Mouse (Mus musculus): ENCODE measurements around the gene Cabp4.

Gene Cabp4

DNA sequence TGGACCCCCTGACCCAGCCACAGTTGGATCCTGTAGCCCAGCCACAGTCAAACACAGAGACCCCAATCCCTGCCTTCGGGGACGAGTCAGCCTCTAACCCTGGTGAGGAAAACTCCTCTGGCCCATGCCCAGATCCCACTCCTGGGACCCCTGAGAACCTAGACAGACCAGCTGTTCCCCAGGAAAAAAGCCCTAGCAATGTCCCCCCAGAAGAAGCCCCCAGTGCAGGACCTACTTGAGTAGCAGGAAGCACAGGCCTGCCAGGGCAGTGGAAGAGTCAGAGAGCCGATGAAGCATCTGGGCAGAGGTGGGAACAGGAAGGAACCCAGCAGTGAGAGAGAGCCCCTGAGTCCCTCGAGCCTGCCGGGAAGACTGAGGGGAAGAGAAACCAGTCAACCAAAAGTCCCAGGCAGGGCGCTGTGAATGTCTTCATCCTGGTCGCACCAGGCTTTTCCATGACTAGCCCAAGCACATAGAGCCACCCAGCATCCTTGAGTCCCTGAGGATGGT lies at the start of gene Cabp4:
TSS of gene Cabp4 (minus strand) at position 275 of the 510 bp plus-strand sequence.
- no peak for DNase-seq (ENCODE audit: low read depth, low spot score)

DNA sequence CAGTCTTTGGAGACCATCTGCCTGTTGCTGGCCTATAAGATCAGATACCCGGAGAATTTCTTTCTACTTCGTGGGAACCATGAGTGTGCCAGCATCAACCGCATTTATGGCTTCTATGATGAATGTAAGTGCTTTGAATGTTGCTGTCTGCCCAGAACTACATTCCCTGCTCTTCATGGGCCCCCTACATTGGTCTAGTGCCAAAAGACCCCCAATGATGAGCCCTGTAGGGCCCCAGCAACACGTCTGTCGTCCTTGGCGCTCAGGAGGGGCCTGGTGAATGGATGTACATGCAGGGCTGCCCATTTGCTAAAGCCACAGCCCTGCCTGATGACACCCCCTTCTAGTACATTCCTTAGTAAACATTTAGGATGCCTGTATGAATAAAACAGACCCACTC lies 49.3 kb upstream of the Cabp4 start:
- no peak for DNase-seq (ENCODE audit: low read depth, low spot score)

DNA sequence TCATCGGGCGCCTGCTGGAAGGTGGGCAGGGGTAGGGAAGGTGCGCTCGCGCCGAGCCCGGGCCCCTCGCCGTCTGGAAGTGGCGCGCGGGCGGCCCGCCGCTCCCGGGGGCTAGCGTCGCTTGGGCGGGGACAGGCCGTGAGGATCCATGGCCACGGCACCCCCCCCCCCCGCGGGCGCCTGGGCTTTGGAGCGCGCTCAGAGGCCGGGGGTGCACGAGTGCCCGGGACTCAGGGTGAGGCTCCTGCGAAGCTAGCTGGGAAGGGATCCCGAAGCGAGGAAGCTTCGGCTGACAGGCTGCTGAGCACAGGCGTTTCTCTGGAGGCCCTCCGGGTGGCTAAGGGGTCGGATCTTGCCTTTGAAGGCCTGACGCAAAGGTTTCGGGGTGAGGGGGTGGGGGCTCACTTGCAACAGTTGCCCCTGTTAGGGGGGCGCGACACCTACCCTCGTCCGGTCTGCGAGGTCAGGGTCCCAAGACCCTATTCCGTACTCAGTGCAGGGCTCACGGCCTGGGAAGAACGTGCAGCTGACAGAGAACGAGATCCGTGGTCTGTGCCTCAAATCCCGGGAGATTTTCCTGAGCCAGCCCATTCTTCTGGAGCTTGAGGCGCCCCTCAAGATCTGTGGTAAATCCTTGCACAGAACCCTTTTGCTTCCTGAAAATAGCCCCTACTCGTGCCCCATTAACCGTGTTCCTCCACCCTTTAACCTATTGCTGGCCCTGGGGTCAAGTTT lies 48.6 kb upstream of the Cabp4 start:
- DNase-seq (ENCODE audit: low read depth, low spot score): no peak

DNA sequence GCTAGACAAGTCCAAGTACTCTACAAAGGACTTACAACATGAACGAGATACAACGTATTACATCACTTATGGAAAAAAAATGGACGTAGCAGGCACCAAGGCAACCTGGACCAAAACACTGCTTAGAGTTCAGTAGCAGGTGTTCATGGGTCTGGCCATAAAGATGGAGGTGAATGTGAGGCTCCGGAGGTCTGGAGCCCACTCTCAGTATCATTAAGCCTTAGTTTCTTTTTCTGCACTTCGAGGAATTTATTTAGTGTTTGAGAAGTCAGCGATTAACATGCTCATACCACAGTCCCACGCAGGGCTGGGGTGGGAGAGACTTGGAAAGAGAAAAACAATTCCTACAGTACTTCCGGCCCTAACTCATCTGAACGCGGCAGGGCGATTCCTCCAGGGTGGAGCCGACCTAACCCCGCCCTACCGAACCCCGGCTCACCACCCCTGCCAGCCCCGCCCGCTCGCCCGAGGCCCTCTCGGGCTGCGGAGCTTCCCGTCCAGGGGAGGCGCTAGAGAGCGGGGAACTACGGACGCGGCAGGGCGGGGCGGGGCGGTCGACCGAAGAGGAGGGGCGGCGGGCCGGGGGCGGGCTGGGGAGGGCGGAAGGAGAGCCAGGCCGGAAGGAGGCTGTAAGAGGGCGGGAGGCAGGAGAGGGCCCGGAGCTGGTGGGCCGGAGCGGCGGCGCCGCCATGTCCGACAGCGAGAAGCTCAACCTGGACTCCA lies 47.9 kb upstream of the Cabp4 start, which contains the start of gene Ppp1ca:
TSS of gene Ppp1ca (plus strand) at position 538 of the 723 bp plus-strand sequence.
- peak; percentile 97 for DNase-seq (ENCODE audit: low read depth, low spot score)

DNA sequence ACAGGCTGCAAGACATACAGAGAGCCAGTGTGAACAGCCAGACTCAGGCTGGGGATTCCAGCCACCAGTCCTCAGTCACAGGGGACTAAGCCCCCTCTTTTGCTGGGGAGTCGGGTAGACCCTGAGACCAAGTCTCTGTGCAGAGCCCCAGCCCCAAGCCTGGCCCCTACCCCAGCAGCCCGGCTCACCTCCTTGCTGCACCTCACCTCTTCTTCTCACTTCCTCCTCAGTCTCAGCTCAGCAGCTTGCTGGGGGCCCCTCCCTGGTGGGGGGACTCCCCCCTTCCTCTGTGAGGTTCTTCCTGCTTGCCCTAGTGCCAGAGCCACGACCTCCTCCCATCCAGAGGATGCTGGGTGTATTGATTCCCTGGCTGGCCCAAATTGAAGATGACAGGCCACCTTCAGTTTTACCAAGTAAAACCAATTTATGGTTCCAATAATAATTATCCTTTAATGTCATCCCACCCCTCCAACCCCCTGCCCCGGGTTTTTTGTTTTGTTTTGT lies 47.0 kb upstream of the Cabp4 start, which contains the start of gene Tbc1d10c:
TSS of gene Tbc1d10c (minus strand) at position 454 of the 504 bp plus-strand sequence.
- no peak for DNase-seq (ENCODE audit: low read depth, low spot score)

DNA sequence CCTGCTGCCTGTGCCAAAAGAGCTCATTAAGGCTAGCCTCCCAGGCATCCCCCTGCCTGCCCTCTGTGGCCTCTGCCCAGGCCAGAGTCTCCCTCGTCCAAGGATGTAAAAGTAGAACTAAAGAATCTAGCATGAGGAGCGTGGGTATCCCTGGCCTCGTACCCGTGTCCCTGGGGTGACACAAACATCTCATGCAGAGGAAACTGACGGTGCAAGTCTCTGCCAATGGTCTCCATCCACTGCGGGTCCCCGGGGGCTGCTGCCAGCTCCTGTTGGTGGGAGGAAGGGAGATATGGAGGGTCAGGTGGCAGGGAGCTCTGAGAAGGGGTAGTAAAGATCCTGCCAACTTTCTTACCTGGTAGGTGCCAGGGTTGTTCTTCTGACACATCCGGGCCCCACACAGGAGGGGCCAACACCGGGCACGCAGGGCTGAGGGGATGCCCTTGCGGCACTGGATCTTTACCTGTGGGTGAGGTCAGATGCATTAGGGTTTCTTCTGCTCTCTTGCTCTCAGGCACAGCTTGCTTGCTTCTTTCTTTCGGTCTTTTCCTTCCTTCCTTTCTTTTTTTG lies 45.3 kb upstream of the Cabp4 start:
- no peak for DNase-seq (ENCODE audit: low read depth, low spot score)

DNA sequence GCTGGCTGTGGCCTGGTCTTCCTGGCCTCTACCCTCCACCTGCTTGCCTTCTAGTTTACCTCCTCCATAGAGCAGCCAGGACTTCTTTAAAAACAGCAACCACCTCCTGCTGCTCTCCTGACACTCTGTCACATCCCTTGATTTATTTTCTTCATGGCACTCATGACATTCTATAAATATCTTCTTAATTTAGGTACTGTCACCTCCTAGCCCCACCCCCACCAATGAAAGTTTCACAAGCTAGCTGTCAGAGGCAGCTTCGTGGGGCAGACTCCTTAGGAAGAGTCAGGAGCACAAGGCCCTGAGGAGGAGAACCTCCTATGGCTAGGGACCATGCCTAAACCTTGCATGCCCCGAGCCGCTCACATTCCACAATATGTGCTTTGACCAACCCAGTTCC lies 43.5 kb upstream of the Cabp4 start:
- DNase-seq (ENCODE audit: low read depth, low spot score): no peak

DNA sequence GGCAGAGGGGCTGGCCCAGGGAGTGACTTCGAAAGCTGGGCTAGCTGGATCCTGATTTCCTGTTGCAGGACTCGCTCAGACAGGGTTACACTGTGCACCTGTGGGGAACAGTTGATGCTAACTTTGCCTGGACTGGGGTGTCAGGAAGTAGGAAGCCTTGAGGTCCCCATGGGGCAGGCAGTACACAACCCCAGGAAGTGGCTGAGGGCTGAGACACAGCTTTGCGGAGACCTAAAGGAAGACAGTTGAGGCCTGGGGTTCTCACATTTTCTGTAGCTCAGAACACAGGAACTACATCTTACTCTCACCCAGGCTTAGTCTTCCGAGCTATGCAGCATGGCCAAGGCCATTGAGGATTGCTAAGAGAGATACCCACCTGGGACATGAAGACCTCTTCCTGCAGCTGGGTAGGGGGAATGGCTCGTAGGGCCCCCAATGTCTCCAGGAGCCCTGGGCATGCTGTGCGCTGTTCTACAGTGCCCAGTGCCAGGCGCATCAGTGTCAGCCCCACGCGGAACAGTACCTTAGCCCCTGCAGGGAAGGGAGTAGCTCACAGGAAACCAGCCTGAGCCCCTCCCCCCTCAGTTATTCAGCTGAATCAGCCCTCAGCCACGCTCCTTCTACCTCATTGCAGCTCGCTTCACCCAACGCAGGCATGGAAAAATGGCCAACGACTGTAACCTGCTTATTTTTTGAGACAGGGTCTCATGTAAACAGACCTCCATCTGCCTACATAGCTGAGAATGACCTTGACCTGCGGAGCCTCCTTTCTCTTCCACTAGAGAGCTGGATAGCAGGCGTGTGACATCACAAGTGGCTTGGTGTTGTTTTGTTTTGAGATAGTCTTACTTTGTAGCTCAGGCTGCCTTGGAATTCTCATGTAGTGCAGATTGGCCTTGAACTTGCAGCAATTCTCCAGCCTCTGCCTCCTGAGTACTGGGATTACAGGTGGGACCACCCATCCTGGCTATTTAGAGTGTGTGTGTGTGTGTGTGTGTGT lies 41.4 kb upstream of the Cabp4 start:
- peak; percentile 61 for DNase-seq (ENCODE audit: low read depth, low spot score)

DNA sequence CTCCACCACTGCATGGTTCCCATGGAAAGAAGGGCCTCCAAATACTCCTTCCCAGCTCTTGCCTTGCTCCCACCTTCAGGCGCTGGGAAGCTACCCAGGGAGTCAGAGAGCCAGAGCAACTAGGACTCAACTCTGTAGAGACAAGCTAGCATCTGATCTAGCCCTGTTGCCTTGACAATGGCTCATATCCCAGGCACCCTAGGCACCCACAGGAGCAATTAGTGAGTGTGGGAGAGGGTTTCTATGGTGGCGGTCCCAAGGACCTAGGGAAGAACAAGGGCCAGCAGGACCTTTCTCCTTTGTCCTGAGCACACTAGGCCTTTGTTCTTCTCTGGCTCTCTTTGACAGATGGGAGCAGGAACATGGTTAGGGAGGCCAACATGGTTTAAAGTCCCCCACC lies 39.9 kb upstream of the Cabp4 start:
- DNase-seq (ENCODE audit: low read depth, low spot score): no peak

DNA sequence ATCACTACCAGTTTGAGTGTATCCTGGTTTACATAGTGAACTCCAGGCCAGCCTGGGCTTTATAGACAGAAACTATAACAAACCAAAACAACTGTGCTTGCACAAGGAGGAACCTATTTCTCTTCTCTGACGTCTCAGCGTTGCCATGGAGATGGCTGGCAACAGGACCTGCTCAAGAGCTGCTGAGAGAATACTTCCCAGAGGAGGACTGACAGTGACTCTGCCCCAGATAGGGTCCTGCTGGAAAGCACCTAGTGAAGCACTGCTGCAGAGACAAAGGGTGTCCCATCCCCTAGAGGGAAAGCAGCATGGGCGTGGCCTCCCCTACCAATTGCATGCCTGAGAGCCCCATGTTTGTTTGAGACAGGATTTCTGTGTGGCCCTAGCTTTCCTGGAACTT lies 38.1 kb upstream of the Cabp4 start:
- peak; percentile 71 for DNase-seq (ENCODE audit: low read depth, low spot score)

DNA sequence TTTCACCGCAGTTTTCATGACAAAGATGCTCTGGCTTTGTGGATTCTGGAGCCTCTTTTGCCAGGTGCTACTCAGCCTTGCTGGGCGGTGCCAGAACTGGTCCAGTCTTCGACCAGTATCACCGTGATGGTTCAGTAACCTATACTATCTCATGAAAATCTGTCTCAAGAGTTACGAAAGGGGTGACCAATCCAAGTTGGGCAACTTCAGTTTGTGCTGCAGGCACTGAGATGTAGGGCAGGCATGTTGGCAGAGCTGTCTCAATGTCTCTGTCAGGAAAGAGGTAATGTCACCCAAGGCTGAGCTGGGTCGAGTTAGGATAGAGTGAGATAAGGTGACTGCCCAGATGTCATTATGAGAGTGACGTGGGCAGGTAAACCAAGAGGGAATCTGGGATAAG lies 36.6 kb upstream of the Cabp4 start:
- DNase-seq (ENCODE audit: low read depth, low spot score): no peak

DNA sequence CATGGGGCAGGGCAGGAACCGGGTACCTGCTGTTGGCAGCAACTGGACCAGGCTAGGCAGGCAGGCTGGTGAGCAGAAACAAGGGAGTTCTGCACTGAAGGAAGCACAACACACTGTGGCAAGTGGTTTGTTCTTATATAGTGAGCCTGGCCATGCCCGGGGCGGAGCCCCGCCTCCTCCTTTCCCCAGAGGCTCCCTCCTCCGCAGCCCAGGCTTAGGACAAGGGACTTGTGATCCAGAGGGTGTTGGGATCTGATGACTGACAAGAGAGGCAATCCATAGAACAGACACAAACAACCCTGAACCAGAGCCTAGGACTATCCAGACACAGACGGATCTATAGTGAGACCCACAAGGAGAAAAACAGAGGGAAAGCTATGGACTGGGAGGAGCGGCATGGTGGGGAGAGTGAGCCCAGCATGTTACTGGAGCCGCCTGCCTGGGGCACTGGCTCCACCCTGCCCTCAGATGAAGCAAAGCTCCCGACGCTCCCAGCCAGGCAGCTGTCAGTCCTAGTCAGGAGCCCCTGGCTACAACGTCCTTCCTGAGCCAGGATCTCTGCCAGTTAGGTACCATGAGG lies 31.6 kb upstream of the Cabp4 start, which contains the start of gene Carns1:
TSS of gene Carns1 (minus strand) at position 112 of the 580 bp plus-strand sequence.
- peak; percentile 57 for DNase-seq (ENCODE audit: low read depth, low spot score)

DNA sequence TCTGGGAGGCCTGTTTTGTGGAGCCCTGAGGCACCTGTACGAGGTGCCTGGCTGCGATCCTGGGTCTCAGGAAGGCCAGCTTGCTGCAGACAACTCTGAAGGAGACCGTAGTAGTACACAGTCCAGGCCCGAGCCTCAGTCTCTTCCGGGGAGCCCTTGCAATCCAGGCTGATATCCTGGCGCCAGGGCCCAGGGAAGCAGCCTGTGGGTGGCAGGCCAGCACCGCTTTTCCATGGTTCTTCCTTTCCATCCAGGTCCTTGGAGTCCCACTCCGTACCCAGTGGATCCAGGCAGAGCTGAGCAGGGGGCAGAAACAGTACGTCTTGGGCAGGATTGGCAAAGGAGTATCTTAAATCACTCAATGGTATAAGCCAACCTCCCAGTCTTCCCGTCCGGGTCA lies 29.1 kb upstream of the Cabp4 start:
- no peak for DNase-seq (ENCODE audit: low read depth, low spot score)

DNA sequence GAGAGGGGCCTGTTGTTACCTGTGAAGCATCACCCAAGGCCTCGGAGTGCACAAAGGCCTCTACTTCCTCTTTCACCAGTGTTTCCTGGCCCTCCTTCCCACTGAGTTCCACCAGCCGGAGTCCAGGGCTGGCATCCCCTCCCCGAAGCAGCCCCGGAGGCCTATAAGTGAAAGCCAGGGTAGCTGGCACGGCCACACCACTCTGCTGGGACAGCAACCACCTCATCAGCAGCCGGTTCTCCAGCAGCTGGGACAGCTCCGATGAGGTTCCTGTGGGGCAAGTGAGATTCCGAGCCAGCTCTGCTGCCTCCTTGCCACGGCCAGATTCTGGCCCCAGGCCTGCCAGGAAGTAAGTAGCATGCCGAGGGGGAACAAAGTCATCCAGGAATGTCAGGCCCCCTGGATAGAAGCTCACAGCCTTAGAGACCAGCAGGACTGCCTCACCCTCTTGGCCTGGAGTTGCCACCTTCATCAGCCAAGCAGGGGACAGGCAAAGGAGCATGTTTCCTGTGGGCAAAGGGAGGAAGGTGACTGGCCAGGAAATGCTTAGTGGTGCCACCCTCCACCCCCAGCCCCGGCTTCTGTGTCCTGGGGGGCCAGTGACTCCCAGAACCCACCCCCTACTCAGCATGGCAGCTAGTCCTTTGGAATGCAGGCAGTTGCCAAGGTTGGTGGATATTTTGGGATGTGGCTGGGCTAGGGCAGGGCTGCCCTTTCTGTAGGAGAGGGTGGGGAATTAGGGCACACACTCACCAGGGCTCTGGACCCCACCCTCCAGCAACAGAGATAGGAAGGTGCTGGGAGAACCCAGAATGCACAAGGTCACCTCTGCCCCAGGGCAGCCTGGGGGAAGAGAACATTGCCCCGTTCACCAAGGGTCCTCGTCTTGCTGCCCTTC lies 27.8 kb upstream of the Cabp4 start:
- no peak for DNase-seq (ENCODE audit: low read depth, low spot score)

DNA sequence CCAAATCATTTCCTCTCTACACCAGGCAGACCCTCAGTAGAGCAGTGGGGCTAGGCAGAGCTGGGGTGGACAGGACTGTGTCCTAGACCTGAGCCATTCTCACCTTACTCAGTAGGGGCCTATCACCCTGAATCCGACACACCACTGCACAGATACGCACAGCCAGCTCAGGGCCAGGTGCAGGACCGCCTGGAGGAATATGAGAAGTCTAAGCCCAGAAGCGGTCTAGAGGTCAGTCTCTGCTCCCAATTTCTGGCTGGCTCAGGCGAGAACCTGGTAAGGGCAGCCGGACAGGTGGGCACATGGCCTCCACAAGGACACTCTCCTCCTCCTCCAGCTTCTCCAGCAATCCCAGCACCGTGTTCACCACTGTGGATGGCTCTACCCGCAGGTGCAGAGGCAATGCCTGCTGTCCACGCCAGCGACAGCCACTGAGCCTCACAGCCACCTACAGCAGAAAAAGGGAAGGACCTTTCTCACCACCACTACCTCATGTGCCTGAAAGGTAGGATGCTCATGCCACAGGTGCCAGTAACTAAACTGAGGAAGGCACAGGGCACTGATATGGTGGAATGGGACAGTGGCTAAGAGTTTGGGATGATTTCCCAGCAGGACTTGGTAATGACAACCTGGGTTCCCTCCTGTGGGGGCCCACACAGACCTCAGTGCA lies 27.0 kb upstream of the Cabp4 start:
- DNase-seq (ENCODE audit: low read depth, low spot score): no peak

DNA sequence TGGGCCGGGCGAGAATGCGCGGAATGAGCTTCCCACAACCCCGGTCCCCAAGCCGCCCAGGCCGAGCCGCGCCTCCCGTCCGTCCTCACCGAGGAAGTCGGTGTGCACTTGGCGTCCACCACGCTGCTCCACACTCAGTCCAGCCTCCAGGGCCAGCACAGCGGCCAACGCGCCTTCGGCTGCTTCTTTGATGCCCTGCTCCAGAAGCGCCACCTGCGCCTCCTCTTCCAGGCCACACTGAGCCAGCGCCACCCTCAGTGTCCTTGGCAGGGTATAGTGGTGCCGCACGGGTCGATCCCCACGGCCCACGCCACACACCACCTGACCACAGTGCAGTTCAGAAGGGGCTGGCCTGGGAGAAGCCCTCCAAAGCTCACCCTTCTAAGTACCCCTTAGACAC lies 26.0 kb upstream of the Cabp4 start:
- DNase-seq (ENCODE audit: low read depth, low spot score): no peak

DNA sequence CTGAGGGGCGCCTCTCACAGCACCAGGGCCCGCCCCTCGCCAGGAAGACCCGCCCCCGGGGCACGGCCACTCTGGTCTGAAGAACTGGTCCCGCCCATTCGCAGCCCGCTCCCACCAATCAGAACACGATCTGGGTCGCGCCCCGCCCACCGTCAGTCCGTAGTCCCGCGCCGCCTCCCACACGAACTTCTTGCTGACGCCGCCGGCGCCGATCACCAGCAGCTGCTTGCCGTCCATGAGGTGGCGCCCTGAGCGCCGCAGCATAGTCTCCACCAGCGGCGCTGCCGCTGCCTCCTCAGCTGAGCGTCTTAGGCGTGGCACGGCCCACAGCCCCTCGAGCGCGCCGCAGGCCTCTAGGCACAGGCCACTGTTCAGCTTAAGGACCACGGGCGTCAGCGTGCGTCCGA lies 25.5 kb upstream of the Cabp4 start:
- DNase-seq (ENCODE audit: low read depth, low spot score): peak; percentile 99

DNA sequence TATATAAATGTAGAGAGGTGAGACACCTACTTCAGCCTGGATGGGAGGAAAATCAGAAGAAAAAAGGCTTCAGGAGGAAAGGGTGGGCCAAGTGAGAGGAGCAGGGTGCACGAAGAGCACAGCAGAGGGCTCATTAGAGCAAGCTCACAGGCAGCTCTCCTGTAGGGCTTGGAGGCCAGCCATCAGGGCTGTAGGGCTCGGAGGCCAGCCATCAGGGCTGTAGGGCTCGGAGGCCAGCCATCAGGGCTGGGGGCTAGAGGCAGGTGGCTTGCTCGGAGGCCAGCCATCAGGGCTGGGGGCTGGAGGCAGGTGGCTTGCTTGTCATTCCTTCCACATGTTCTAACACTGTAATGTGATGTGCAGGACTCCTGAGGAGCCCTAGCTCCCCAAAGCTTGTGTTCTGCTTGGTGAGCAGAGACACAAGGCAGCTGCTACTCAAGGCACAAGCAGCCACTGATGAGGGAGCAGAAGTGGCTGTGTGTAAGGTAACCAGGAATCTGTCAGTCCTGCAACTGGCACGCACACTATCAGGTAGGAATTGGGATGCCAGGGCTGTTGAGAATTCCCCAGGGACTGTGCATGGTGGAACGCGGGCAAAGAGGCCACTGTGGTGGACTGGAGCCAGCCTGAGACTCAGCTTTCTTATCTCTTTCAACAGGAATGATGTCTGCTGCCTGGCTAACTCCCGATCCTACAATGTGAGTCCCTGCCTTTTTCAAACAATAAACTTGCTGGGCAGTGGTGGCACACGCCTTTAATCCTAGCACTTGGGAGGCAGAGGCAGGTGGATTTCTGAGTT lies 23.0 kb upstream of the Cabp4 start:
- no peak for DNase-seq (ENCODE audit: low read depth, low spot score)

Data from ZHBTc4 (cell line).